Mouse (Mus musculus) ovary, postnatal 36 days (tissue): Measurements from ENCODE around the gene Slc29a1.

Experiments
- DNase-seq: peaks from one replicate; pipeline ENCODE4 v3.0.0; 2022; ENCODE audit warnings: low spot score, mixed read lengths

The Slc29a1 gene

DNA sequence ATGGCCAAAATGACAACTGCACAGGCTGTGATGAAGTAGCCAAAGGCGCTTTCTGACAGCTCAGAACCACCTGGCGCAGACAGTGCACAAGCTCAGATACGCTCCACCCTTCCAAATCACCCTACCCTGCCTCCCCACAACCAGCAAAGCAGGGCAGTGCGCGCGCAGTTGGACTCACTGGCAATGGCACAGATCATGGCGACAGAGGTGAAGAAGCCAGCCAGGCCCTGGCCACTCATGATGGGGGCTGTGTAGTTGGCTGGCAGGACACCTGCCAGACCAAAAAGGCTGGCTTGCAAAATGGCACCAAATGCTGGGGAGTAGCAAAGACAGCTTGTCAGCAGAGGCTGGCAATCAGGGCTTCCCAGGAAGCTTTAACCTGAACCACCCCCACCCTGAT lies 10.2 kb downstream of the Slc29a1 start:
- no peak for DNase-seq

GRCm38 (mm10) chr17:45588370-45588769 lies 11.0 kb downstream of the Slc29a1 start:
- DNase-seq, result no peak

DNA sequence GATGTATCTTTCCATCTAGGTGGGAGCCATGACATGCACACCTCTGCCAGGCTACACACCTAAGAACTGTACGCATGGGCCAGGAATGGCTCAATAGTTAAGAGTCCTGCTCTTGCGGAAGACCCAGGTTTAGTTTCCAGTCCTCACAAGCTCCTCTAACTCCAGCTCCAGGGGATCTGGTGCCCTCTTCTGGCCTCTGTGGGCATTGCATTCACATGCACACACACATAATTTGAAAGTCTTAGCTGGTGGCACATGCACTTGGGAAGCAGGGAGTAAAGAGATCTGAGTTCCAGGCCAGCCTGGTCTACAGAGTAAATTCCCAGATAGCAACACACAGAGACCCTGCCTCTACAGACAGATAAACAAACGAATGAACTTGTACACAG lies 13.0 kb downstream of the Slc29a1 start:
- DNase-seq, result no peak

DNA sequence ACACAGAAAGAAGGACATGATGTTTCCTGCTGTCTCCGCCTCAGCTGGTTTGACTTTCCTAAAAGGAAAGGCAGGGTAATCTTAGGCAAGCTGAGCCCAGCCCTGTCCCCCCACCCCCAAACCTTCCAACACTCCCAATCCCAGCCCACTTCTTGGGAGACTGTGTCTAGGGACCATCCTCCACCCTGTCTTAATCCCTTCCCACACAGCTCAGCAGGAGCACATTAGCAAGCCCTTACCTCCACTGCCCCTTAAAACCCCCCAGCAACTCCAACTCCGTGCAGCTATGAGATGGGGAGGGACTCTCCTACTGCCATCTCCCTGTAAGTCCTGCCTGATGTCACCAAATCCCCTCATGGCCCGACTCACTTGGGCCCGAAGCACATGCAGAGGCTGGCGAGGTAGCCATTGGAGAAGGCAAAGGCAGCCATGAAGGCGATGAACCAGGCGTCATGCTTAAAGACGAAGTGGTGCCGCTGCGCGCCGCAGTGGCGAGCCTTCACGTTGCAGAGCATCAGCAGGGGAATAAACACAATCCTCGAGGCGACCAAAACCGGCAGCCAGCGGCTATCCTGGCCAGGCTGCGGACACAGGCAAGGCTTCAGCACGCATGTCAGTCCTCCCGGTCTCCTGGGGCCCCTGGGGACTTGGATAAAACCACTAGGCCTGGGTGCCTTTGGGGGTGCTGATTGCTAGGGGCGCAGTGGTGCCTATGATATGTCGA lies 13.5 kb downstream of the Slc29a1 start:
- DNase-seq, result no peak

DNA sequence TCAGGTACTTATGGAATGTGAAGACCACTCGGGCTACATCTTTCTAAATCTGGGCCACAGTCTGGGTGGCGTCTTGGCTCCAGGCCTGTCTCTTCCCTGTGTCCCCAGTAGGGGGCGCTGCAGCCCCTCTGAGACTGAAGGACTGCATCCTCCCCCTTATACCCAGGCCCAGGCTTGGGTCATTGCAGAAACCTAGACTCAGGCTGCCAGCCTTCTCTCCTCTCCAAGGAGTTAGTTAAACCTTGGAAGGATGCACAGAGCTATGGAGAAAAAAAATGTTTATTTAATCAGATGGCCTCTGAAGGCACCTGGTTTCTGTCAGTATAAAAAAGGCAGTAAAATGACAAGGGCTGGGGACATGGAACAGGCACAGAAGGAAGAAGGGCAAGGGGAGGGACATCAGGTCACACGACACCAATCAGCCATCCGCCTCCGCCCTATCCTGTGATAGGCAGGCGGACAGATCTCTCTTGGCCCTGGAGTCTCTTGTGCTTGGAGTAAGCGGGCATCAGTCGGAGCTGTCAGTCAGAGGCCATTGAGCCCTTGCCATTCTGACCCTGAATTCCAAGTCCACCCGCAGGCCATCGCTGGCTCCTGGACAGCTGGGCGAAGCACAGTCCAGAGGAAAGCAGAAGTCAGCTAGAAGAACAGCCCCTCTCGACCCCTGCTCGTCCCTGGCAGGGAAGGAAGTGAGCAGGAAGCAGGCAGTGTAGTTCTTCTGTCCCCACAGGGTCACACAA lies 14.3 kb downstream of the Slc29a1 start:
- DNase-seq, result peak; percentile 76

DNA sequence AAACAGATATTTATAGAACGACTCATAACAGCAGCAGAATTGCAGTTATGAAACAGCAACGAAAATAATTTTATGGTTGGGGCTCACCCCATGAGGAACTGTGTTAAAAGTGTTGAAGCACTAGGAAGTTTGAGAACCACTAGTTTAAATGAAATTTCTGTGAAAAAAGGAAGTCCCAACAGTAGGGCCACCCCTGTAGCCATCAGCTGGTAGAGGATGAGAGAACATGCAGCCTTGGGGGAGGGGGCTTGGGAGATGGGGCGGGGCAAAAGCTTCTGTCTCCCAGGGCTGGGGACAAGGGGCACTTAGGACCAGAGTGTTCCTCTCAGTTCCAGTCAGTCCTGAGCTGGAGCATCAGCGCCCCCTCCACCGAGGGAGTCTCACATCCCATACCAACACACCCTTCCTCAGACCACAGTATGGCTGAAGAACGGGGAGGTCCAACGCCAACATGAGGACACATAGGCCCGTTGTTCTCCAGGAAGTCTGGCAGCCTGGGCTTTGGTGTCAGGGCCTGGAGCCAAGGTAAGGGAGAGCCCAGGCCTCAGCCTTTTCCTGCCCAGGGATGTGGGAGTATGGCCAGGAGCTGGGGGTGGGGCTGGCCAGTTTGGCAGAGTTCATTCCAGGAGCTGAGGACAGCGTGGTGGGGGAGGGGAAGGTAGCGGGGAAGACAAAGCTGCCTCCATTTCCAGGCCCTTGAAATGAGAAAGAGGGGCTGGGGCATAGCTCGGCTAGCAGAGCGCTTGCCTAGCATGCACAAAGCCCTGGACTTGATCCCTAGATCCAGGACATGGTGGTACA lies 15.1 kb downstream of the Slc29a1 start:
- DNase-seq, result peak; percentile 81

- DNase-seq, result no peak
These were observed 16.6 kb downstream of the Slc29a1 start for GRCm38 (mm10) chr17:45582715-45583355.

GRCm38 (mm10) chr17:45582188-45582587 lies 17.2 kb downstream of the Slc29a1 start:
- DNase-seq, result no peak

DNA sequence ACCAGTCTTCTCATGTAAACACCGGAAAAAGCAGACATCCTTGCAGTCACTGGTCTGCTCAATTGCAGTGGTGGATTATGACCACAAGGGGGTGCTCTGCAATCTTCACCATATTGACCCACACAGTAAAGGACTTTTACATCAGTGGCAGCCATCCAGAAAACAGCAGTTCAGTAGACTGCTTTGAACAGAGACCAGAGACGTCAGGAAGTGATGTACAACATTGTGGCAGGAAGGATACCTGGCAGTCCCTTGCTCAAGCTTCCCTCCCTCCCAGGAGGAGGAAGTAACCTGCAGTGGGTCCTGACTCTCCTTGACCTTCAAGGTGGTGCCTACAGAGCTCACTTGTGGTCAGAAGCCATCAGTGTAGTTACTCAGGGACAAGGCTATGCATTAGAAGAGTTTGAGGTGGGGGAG lies 17.8 kb downstream of the Slc29a1 start:
- peak; percentile 48 for DNase-seq

DNA sequence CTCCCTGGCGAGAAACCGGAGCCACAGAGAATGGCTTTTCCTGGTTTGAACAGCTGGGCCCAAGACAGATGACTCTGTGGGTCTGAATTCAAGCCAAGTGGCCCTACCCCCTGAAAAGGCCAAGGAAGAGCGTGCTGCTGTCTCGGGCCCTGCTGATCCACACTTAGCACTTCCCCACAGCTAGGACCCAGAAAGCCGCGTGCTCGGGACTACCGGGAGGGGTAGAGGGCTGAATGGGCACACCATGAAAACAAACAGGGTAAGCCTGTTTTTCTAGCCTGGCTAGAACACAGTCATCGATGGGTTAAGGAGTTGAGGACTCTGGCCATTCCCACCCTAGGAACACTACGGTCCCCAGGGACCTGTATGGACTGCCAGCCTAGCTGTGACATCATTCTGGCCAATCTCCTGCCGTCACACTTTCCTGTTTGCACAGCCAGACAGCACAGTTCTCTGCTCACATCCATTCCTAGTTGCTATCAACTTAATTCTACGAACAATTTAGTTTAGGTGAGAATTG lies 18.4 kb downstream of the Slc29a1 start:
- no peak for DNase-seq

- no peak for DNase-seq
These were observed 19.9 kb downstream of the Slc29a1 start for GRCm38 (mm10) chr17:45579554-45579953.

DNA sequence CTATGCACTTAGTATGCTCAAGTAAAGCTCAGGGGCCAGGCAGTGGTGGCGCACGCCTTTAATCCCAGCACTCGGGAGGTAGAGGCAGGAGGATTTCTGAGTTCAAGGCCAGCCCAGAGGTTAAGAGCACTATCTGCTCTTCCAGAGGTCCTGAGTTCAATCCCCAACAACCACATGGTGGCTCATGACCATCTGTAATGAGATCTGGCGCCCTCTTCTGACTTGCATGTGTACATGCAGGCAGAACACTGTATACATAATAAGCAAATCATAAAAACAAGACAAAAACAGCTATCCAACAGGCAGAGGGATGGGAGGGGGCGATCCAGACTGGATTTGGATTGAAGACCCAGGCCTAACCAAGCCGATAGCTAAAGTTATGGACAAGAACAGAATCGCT lies 20.6 kb downstream of the Slc29a1 start:
- DNase-seq, result no peak

DNA sequence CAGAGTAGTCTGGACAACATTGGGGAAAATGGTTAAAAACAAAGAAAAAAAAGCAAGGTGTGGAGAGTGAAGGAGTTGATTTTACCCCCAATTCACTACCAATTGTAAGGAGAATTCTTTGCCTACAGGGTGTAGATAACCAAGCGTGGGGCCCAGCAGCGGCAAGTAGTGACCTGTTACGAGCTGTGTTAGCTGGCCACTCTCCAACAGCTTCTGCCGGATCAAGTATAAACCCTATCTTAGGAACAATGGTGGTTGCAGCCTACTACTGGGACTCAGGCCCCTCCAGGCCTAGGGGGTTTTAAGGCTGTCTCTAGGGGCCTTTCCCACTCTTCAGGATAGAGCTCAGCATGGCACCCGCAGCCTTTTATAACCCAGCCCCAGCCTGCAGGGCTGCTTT lies 21.2 kb downstream of the Slc29a1 start:
- DNase-seq, result no peak

- no peak for DNase-seq
These were observed 24.1 kb downstream of the Slc29a1 start for GRCm38 (mm10) chr17:45575123-45575897.

GRCm38 (mm10) chr17:45574129-45574761 lies 25.2 kb downstream of the Slc29a1 start:
- DNase-seq, result peak; percentile 69

- peak; percentile 98 for DNase-seq
These were observed 25.7 kb downstream of the Slc29a1 start for GRCm38 (mm10) chr17:45573780-45574123.

DNA sequence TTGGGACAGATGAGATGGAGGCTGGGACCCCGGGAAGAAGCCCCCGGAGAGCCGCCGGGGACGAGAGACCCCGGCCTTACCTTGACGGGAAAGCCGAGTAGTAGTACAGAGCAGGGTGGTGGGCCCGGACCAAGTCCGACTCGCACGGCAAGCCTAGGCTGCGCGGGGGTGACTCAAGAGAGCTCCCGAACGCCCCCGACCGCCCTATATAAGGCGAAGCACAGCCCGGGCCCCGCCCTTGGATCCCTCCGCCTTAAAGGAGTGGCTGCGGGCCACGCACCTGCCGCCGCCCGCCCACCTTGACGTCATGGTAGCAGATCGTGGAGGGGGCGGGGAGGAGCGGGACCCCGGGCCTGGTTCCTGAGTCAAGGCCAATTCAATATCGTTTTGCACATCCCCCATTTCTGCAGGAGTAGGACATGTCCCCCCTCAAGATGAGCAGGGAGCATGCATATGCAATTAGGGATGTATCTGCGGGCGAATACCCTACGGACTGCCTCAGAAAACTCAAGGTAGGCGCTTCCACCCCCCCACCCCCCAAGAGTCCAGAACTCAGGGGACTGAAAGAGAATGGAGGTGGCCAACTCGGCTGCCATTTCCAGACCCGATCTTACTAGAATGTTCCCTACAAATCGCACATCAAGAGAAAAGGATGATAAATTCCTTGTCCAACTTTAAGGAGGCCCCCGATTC lies 26.2 kb downstream of the Slc29a1 start, which contains the start of gene Hsp90ab1:
TSS of gene Hsp90ab1 (minus strand) at position 185 of the 693 bp plus-strand sequence.
- peak; percentile 99 for DNase-seq

DNA sequence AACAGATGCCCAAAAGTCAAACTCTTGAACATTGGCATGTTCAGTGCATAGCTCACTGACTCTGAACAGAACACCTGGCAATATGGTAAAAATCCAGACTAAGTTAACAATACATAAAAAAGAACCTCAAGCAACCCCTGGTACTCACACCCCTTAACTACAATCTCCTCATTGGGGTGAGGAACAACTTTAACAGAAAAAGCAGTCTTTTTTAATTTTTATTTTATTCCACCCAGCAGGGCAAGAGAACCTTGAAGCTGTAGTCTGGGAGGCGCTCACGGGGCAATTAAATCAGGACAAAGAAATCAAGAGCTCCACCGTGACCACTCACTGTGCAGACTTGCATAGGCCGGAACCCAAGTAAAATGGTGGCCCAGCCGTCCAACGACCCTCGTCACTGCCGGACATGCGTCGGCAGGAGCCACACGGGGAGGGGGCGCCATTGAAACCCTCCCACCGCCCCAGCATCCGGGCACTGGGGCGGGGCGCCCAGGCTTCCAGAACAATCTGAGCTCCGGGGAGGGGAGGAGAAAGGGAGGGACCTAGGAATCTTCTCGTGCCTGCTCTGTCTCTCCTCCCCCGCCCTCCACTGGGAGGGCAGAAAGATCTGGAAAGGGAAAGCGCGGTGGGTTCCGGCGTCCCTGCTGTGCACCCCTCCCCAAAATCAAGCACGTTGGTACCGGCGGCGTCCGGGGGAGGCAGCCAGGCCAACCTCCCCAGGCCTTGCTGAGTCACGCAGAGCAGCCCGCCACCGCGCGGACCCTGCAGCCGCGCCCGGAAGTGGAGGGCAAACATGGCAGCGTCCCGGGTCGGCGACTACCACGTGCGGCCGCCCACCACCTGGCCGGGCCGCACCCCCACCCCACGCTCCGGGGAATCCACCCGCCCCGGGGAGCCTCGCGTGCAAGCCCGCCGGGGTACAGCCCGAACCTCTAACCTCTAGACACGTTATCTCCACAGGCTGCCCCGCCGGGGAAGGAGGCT lies 27.0 kb downstream of the Slc29a1 start:
- DNase-seq, result peak; percentile 78

GRCm38 (mm10) chr17:45569999-45570398 lies 29.4 kb downstream of the Slc29a1 start:
- no peak for DNase-seq
